Mouse (Mus musculus) G1E-ER4 (cell line): ENCODE measurements around the gene B9d2. TPM values are rescaled to one million over a fixed set of nuclear protein-coding genes. Genes with fewer than 3 reads are reported as not detected.

Experiments
- GATA1 ChIP-seq: IDR thresholded peaks from one replicate; pipeline ENCODE4 v1.8.0; 2012; ENCODE audit warnings: low read length, inconsistent platforms
- polyA plus RNA-seq: library from polyadenylated mRNA; stranded (reverse); fragments of >175 nt; gene quantifications from 2 replicates; pipeline ENCODE4 v1.2.3, GENCODE M21; 2012

Gene B9d2
- polyA plus RNA-seq, 1 experiment = 125 TPM

DNA sequence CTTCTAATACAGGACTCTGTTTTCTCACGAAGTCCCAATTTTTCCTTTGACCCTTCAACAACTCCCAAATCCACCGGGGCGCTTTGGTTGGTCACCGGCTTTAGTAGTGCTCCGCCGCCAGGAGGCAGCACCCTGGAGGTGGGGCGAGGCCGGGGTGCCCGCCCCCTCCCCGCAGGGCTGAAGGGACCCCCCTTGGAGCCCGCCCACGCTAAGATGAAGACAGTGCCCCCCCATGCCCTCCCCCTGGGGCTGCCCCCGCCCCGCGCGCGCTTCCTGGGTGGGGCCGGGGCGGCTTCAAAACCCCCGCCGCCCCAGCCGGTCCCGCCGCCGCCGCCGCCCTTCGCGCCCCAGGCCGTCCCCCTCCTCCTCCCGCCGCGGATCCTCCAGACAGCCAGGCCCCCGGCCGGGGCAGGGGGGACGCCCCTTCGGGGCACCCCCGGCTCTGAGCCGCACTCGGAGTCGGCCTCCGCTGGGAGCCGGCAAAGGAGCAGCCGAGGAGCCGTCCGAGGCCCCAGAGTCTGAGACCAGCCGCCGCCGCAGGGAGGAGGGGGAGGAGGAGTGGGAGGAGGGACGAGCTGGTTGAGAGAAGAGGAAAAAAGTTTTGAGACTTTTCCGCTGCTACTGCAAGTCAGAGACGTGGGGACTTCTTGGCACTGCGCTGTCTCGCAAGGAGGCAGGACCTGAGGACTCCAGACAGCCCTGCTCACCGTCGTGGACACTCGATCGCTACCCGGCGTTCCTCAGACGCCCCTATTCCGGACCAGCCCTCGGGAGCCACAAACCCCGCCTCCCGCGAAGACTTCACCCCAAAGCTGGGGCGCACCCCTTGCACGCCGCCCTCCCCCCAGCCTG is 6.3 kb downstream of the B9d2 start, which contains the start of gene Tgfb1:
TSS of gene Tgfb1 (plus strand) at position 323 of the 852 bp plus-strand sequence.
- no peak for TF ChIP-seq GATA1

DNA sequence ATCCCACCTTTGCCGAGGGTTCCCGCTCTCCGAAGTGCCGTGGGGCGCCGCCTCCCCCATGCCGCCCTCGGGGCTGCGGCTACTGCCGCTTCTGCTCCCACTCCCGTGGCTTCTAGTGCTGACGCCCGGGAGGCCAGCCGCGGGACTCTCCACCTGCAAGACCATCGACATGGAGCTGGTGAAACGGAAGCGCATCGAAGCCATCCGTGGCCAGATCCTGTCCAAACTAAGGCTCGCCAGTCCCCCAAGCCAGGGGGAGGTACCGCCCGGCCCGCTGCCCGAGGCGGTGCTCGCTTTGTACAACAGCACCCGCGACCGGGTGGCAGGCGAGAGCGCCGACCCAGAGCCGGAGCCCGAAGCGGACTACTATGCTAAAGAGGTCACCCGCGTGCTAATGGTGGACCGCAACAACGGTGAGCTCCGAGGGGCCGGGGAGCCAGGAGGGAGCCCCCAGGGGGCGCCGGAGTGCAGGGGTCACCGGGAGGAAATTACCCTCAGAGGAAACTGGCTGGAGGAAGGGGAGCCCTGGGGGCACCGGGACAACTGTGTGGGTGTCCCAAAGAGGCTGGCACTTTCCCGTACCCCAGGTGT is 7.3 kb downstream of the B9d2 start:
- no peak for TF ChIP-seq GATA1

- TF ChIP-seq GATA1 = no peak
Measured at GRCm38 (mm10) chr7:25688810-25689586, 8.4 kb downstream of the B9d2 start.

- peak; percentile 85 for TF ChIP-seq GATA1
Measured at GRCm38 (mm10) chr7:25689603-25690021, 9.0 kb downstream of the B9d2 start.

GRCm38 (mm10) chr7:25690051-25690450 is 9.5 kb downstream of the B9d2 start:
- no peak for TF ChIP-seq GATA1

DNA sequence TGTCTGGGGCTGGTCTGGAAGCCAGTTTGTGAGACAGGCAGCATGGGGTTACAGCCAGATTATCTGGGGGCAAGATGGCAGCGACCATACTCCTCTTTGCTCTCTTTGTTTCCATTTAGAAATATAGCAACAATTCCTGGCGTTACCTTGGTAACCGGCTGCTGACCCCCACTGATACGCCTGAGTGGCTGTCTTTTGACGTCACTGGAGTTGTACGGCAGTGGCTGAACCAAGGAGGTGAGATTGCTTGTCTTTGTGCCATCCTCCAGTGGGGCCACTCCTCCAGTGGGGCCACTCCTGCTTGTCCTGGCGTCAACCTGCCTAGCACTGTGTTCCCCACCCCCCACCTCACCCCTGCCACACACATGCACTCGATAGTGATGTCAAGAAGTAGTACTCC is 13.5 kb downstream of the B9d2 start:
- TF ChIP-seq GATA1 = no peak

DNA sequence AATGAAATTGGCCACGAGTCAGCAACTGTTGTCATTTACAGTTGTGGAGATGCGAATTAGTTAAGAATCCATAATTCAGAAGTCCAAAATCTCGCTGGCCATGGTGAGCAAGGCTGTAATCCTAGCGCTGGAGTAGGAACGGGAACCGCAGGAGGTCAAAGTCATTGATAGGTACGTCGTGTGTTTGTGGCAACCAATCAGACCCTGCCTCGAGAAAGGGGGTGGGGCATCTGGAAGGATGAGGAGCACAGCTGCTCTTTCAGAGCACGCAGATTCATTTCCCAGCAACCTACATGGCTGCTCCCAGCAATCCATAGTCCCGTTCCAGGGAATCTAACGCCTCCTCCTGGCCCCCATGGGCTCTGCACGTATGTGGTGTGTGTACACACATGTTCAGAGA is 19.3 kb downstream of the B9d2 start:
- TF ChIP-seq GATA1 = no peak

DNA sequence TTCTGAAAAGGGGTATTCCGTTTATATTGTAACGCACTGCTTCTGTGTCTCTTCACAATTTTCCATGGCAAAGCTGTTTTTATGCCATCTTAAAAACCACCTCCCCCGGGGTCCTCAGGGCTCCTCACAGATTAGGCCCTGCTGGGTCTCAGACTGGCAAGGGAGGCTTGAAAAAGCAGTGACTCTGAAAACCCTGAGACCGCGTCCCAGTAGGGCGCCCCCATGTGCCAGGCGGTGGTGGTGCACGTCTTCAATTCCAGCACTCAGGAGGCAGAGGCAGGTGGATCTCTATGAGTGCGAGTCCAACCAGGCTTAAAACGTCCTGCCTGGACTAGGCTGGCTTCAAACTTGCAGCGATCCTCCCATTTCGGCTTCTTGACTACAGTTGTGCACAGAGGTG is 20.2 kb downstream of the B9d2 start:
- TF ChIP-seq GATA1 = no peak

DNA sequence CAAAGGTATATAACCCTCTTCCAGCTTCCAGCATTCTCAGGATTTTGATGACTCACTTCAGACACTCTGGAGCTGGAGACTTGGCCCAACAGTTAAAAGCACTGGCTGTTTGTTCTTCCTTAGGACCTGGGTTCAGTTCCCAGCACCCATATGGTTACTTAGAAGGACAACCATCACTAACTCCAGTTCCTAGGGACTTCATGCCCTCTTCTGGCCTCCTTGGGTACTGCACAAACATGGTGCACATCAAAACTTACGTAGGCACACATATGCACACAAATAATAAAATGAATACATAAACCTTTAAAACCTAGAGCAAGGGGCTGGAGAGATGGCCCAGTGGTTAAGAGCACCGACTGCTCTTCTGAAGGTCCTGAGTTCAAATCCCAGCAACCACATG is 21.8 kb downstream of the B9d2 start:
- TF ChIP-seq GATA1 = no peak

- no peak for TF ChIP-seq GATA1
Measured at GRCm38 (mm10) chr7:25703793-25704494, 23.4 kb downstream of the B9d2 start.

DNA sequence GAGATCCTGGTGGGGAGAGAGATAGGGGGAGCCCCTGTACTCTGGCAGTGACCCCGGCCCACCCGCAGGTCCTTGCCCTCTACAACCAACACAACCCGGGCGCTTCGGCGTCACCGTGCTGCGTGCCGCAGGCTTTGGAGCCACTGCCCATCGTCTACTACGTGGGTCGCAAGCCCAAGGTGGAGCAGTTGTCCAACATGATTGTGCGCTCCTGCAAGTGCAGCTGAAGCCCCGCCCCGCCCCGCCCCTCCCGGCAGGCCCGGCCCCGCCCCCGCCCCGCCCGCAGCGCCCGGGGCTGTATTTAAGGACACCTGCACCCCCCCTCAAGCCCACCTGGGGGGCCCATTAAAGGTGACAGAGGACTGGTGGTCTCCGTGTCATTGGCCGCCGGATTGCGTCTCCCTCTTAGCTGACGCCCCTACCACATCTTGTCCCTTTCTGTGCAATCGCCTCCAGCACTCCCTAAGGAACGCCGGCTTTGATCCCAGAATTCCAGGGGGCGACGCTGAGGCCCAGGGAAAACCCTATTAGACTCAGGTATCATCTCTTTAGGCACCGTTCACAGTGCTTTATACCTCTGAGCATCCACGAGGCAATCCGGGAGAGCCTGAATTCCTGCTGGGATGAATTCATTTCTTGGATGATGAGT is 24.3 kb downstream of the B9d2 start:
- TF ChIP-seq GATA1 = no peak

- no peak for TF ChIP-seq GATA1
Measured at GRCm38 (mm10) chr7:25705801-25706251, 25.2 kb downstream of the B9d2 start.

DNA sequence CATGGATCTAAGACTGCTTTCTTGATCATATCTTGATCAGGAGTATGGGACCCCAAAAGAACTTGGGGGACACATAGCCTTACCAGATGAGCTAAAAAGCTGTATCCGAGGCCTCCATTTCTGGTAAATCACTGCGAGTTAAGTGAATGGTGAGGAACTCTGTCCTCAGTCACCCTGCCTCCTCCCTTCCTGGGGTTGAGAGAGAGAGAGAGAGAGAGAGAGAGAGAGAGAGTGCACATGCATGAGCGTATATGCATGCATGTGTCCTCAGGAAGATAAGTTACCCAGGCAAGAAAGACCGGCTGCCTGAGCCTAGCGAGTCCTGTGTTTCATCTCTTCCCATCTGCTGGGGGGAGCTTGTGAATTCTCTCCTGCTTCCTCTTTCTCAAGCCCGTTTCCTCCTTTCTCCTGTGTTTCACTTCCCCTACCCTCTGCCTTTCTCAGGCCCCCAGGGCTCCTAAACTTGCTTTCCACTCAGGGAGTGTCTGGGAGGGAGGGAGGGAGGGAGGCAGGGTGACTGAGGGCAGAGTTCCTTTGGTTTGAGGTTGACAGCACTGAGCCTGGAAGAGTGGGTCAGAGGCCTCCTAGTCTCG is 26.1 kb downstream of the B9d2 start:
- no peak for TF ChIP-seq GATA1

DNA sequence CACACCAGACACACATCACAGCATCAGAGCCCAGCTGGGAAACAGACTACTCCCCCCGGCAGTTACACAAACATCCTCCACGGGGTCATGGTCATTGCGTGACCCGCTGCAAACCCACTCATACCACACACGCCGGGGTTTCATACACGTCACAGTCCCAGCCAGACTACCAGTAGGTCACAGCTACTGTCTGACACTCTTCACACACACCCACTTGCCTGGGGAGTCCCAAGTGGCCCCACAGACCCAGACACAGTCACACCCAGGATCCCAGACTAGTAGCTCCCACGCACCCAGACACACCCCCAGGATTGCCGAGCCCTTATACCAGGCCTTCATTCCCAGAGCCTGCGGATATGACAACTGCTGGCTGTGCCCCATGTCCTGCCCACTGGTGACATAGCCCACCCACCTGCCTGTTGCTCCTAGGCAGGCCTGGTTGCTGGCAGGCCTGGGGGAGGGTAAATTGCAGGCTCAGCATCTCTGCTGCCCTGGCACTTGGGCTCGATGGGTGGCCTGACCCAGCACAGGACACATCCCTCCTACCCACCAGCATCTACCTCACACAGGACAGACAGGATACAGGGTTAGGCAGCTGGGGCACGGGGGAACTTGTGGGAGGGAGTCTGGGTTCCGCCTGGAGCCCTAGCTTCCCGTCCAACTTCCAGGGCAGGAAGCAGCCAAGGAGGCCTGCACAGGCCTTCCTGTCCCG is 27.2 kb downstream of the B9d2 start:
- no peak for TF ChIP-seq GATA1
